Mouse (Mus musculus): Measurements from ENCODE around the gene Gm10271. TPM values are rescaled to one million over a fixed set of nuclear protein-coding genes. Genes with fewer than 3 reads are reported as not detected.

The Gm10271 gene
- polyA plus RNA-seq, 1 experiment = not detected

DNA sequence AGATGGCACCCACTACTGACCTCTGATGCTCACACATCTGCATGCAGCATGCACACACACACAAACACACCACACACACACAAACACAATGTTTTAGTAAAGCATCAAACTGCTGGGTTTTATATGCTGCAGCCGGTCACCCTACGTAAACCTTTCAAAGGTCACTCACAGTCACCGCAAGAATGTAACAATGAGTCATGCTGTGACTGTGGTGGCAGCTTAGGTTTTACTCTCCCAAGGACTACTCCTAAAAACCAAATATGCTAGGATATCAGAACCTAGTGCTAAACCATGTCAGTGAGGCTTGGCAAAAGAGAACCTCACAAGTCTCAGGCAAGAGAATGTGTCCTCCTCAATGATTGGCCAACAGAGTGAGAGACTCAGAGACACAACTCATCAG is 43.6 kb downstream of the Gm10271 start:
- TF ChIP-seq GATA1 (IDR thresholded peaks at IDR 0.05; ENCODE audit: low read length) = no peak

GRCm38 (mm10) chr10:116926428-116927113 is 45.8 kb downstream of the Gm10271 start:
- TF ChIP-seq GATA1 (IDR thresholded peaks at IDR 0.05; ENCODE audit: low read length) = no peak

DNA sequence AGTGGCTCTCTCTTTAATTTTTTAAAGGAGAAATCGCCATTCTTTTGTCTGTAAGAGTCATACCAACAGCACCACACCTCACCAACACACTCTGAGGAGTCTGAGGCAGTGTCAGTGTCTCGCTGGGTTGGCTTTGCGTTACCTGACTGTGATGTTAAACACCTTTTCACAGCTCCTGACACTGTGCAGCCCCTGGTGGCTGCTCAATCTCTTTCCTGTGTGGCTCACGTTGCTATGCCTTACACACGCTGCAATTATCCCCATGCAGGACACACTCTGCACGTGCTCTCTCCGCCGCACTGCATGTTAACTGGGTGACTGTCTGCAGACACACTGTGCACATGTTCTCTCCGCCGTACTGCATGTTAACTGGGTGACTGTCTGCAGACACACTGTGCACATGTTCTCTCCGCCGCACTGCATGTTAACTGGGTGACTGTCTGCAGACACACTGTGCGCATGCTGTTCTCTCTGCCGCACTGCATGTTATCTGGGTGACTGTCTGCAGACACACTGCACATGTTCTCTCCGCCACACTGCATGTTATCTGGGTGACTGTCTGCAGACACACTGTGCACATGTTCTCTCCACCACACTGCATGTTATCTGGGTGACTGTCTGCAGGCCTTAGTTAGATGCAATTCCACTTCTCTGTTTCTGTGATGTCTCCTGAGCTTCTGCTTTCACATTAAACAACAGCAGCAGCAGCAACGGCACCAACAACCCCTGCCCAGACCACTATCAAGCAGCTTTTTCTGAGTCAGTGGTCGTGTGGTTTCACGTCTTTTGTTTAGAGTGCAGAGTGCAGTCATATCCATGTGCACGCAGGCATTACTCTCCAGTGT is 48.5 kb downstream of the Gm10271 start:
- no peak for TF ChIP-seq GATA1 (IDR thresholded peaks at IDR 0.05; ENCODE audit: low read length)

- no peak for TF ChIP-seq GATA1 (IDR thresholded peaks at IDR 0.05; ENCODE audit: low read length)
These were observed 50.2 kb downstream of the Gm10271 start for GRCm38 (mm10) chr10:116922161-116922560.

- no peak for TF ChIP-seq GATA1 (IDR thresholded peaks at IDR 0.05; ENCODE audit: low read length)
These were observed 51.0 kb downstream of the Gm10271 start for GRCm38 (mm10) chr10:116921416-116921815.

GRCm38 (mm10) chr10:116920641-116921040 is 51.8 kb downstream of the Gm10271 start:
- TF ChIP-seq GATA1 (IDR thresholded peaks at IDR 0.05; ENCODE audit: low read length) = no peak

DNA sequence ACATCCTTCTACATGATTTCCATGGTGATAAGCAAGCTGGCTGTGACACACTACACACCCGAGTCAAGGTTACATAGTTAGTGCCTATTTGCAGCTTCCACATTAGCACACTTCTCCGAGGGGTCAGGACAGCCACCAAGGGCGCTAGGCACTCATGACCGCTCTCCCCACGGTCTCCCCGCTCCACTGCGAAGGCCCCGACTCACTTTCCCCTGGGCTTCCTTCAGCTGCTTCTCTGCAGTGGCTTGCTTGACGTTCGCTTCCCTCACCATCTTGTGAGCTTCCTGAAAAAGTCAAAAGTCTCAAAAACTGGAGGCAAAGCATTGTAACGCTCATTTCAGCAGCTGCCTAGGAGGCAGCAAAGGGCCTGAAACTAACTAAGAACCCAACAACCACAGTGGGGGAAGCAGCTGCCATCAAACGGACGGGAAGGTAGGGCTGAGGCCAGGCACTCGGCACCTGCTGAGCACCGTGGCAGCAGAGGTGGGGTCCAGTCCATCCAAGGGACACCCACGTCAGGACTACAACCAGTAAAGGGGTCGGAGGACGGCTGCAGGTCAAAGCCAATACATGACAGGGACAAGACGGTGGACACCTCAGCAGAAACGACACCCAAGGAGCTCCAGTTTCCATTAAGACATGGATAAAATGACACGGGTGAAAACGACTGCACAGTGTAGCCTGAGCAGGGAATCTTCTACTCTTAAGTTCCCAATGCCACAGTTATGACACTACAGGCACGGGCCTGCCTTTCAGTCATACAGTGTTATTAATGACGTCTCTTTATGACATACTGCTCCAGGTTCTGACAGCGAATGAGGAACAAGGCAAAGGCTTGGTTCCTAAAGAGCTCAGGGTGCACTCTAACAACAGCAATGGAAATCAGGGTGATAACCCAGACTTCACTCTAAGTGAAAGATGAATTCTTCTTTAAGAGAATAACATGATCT is 52.8 kb downstream of the Gm10271 start:
- no peak for TF ChIP-seq GATA1 (IDR thresholded peaks at IDR 0.05; ENCODE audit: low read length)

DNA sequence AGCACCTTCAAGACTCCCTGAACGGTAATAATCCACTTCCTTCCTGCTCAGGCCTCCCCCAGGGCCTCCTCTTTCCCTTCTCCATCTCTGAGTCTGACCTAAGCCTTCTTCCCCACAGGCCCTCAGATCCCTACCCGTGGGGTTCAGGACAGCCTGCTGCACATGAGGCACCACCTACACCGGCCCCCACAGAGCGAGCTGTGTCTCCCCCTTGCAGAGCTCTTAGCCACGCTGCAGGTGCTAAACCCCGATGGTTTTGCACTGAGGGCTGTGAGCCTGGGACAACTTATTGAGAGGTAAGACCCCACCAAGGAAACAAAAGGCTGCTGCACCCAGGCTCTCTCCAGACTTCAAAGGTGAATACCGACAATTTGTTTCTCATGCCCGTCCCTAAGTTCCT is 55.8 kb downstream of the Gm10271 start:
- TF ChIP-seq GATA1 (IDR thresholded peaks at IDR 0.05; ENCODE audit: low read length) = no peak

- no peak for TF ChIP-seq GATA1 (IDR thresholded peaks at IDR 0.05; ENCODE audit: low read length)
These were observed 57.1 kb downstream of the Gm10271 start for GRCm38 (mm10) chr10:116915286-116915685.

GRCm38 (mm10) chr10:116914586-116914985 is 57.8 kb downstream of the Gm10271 start:
- TF ChIP-seq GATA1 (IDR thresholded peaks at IDR 0.05; ENCODE audit: low read length) = no peak

DNA sequence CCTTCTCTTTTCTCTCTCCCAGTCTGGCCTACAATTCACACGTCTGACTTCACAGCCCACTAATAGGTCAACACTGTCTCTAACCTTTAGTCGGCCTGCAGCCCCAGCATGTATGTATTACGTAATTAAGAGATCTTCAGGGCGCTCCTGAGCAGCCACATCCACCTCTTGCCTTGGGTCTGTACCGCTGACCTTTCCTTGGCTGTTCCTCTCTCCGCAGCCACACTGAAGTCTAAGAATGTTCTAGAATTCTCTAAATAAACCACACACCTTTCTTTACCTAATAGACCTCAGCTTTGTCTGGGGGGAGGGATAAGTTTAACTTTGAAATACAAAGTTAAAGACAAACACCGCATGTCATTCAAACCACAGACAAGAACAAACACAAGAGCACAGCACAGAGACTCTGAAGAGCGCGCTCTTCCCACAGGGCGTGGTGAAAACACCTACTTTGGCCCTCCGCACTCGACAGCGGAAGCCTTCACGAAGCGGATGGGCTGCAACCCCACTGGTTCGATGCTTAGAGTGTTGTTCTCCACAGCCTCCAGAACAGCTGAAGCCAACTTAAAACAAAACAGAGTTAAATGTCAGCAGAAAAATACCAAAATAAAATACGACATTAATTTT is 58.6 kb downstream of the Gm10271 start:
- TF ChIP-seq GATA1 (IDR thresholded peaks at IDR 0.05; ENCODE audit: low read length) = no peak

- TF ChIP-seq GATA1 (IDR thresholded peaks at IDR 0.05; ENCODE audit: low read length) = no peak
These were observed 59.6 kb downstream of the Gm10271 start for GRCm38 (mm10) chr10:116912850-116913249.

DNA sequence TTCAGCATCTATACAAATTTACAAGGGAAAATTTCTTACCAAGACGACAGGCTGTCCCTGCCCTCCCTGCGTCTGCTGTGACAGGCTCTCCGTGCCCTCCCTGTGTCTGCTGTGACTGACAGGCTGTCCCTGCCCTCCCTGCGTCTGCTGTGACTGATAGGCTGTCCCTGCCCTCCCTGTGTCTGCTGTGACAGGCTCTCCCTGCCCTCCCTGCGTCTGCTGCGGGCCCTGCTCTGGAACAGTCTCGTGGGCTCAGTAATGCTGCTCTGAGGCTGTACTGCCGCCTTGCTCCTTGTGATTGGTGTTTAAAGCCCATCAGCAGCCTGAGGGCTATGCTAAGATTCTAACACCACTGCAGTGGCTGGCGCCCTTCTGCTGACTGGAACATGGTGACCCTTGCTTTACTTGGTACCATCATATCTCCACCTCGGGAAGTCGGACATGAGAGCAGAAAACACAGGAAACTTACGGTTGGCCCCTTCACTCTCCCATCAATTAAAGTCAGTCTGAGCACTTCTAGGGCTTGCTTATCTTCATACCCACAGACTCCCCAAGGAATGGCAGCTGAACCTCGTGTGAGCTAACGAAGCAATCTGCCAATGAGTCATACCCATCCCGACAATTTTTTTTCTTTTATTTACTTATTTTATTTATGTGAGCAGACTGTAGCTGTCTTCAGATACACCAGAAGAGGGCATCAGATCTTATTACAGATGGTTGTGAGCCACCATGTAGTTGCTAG is 63.3 kb downstream of the Gm10271 start:
- TF ChIP-seq GATA1 (IDR thresholded peaks at IDR 0.05; ENCODE audit: low read length) = no peak

Other genes with a start within 250 kb of the Gm10271 start
- not detected in 2 replicates for gene Myrfl, start 75.7 kb downstream of the Gm10271 start, polyA plus RNA-seq (2012)
- 16.3 and 21.2 TPM in 2 replicates for gene Rab3ip, start 21.8 kb downstream of the Gm10271 start, polyA plus RNA-seq (2012)
- not detected in 2 replicates for gene Best3, start 13.7 kb upstream of the Gm10271 start, polyA plus RNA-seq (2012)
- gene Lrrc10, start 72.7 kb upstream of the Gm10271 start, polyA plus RNA-seq (2012) = 0.06 and 0.15 TPM in 2 replicates
- gene Cct2, start 91.2 kb upstream of the Gm10271 start, polyA plus RNA-seq (2012) = 17.6 and 25.9 TPM in 2 replicates
- 13.3 and 20.7 TPM in 2 replicates for gene Frs2, start 175.9 kb upstream of the Gm10271 start, polyA plus RNA-seq (2012)

Data from G1E-ER4 (cell line).